Mouse (Mus musculus) adipocyte (in vitro differentiated cells): ENCODE measurements around the gene Tas2r115.
"Not testable (repeated sequence)": the region's sequence is repeated elsewhere in the genome, so short reads cannot be mapped to it uniquely, and the experiment has no call there.

Source experiments
- DNase-seq: peaks from one replicate; pipeline ENCODE4 v3.0.0-alpha.2; 2016; ENCODE audit warnings: low spot score

Tas2r115 gene

GRCm38 (mm10) chr6:132737935-132738334 is at the start of gene Tas2r115:
TSS of gene Tas2r115 (minus strand) at chr6:132738035.
- DNase-seq, result no peak

- DNase-seq, result no peak
These were observed 40.2 kb upstream of the Tas2r115 start, which contains the start of gene Tas2r136 for GRCm38 (mm10) chr6:132778062-132778461. TSS of gene Tas2r136 (minus strand) at chr6:132778162.

GRCm38 (mm10) chr6:132761831-132762230 is 24.0 kb upstream of the Tas2r115 start, which contains the start of gene Tas2r102:
TSS of gene Tas2r102 (plus strand) at chr6:132762131.
- no peak for DNase-seq

DNA sequence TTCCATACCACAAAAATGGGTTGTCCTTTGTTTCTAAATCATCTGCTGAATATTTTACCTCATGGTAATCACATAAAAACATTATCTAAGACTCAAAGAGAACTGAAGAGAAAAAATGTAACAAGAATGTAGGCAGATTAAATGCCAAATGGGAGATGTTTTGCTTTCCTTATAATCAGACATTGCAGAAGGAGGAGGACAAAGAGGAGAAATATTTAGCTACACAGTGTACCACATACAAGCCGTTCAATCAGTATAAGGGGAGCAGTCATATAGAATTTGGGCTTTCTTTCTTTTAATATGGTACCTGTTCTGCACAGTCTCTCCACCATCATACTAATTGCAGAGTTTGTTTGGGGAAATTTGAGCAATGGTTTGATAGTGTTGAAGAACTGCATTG is 16.6 kb upstream of the Tas2r115 start, which contains the start of gene Tas2r124:
Gene Tas2r124 (plus strand): TSS at position 301 of the 400 bp plus-strand sequence.
- DNase-seq, result no peak

GRCm38 (mm10) chr6:132750206-132750605 is 12.4 kb upstream of the Tas2r115 start:
- no peak for DNase-seq

GRCm38 (mm10) chr6:132711828-132712227 is 26.0 kb downstream of the Tas2r115 start, which contains the start of gene Tas2r122:
TSS of gene Tas2r122 (minus strand) at chr6:132711928.
- DNase-seq, result no peak

DNA sequence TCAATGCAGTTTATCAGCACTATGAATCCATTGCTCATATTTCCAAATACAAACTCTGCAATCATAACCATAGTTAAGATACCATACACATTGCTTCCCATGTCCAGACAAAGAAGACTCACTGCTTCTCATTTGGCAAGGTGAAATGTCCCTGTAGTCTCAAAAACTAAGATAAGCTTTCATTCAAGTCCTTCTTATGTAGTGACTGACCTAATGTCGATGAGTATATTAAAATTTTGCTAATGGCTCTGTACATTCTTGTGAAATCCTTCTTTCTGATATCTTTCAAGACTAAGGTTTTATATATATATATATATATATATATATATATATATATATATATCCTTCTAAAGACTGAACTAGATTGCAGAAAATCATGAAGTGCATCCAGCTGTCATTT is 36.9 kb downstream of the Tas2r115 start, which contains the start of gene Tas2r121:
Gene Tas2r121 (minus strand): TSS at position 101 of the 400 bp plus-strand sequence.
- DNase-seq, result no peak

GRCm38 (mm10) chr6:132691596-132691995 is 46.2 kb downstream of the Tas2r115 start:
- not testable (repeated sequence) for DNase-seq
